Mouse (Mus musculus): ENCODE measurements around the gene Serpinb9b. TPM values are rescaled to one million over a fixed set of nuclear protein-coding genes. Genes with fewer than 3 reads are reported as not detected.
A peak's percentile ranks its signal among the peaks of the same experiment; 100 is the strongest.

Serpinb9b gene
- total and polyA plus RNA-seq, 3 experiments, result 1.5 to 3.9 TPM; not detected in 1

GRCm38 (mm10) chr13:33078056-33078705 lies 51.0 kb downstream of the Serpinb9b start, which contains the start of gene Serpinb1b:
Gene Serpinb1b, plus strand, starts transcription at chr13:33078575.
- H3K27ac ChIP-seq (ENCODE audit: control insufficient read depth, low read depth, low read length), result no peak within 1 kb of the TSS
- no peaks in the 10 kb centered on the region for H3K9me3 ChIP-seq (replicated peaks; ENCODE audit: insufficient read depth, low read length)
- no peak for TF ChIP-seq ZMIZ1 (IDR thresholded peaks at IDR 0.05; ENCODE audit: low read depth, low read length)
- no peak for TF ChIP-seq MYB (IDR thresholded peaks at IDR 0.05; ENCODE audit: low read depth, low read length)
- TF ChIP-seq POLR2A (IDR thresholded peaks at IDR 0.05; ENCODE audit: control insufficient read depth in 1 of 2, insufficient read depth in 1 of 2, low read depth in 1 of 2, low read length in 2 of 2, poor library complexity in 1 of 2), result no peak
- TF ChIP-seq KAT2A (conservative IDR thresholded peaks at IDR 0.05; ENCODE audit: low read depth, low read length), result no peak
- TF ChIP-seq MAFK (IDR thresholded peaks at IDR 0.05; ENCODE audit: borderline replicate concordance, low read depth, low read length), result no peak
- TF ChIP-seq ZC3H11A (IDR thresholded peaks at IDR 0.05; ENCODE audit: low read depth, low read length), result no peak
- TF ChIP-seq ELF1 (IDR thresholded peaks at IDR 0.05; ENCODE audit: low read depth, low read length), result no peak
- no peak for TF ChIP-seq TAL1 (IDR thresholded peaks at IDR 0.05; ENCODE audit: low read length)
- TF ChIP-seq RAD21 (IDR thresholded peaks at IDR 0.05; ENCODE audit: low read depth, low read length), result no peak
- no peak for TF ChIP-seq MXI1 (IDR thresholded peaks at IDR 0.05; ENCODE audit: low read depth, low read length)
- TF ChIP-seq HCFC1 (IDR thresholded peaks at IDR 0.05; ENCODE audit: low read depth, low read length), result no peak
- TF ChIP-seq POLR2AphosphoS5 (IDR thresholded peaks at IDR 0.05; ENCODE audit: borderline replicate concordance, low read depth, low read length), result no peak
- no peak for TF ChIP-seq NELFE (IDR thresholded peaks at IDR 0.05; ENCODE audit: low read depth, low read length)
- TF ChIP-seq MYC (IDR thresholded peaks at IDR 0.05; ENCODE audit: low read depth, low read length), result no peak
- TF ChIP-seq MEF2A (IDR thresholded peaks at IDR 0.05; ENCODE audit: extremely low read depth, insufficient replicate concordance, low read depth, low read length, poor library complexity, severe bottlenecking), result no peak
- TF ChIP-seq MAX (IDR thresholded peaks at IDR 0.05; ENCODE audit: low read length), result no peak
- no peak for TF ChIP-seq GABPA (IDR thresholded peaks at IDR 0.05; ENCODE audit: low read depth, low read length)
- no peak for TF ChIP-seq RCOR1 (IDR thresholded peaks at IDR 0.05; ENCODE audit: low read depth, low read length)
- peaks cover 0 to 1% of the 10 kb centered on the region in 2 experiments; a peak in 2 of 4 replicates for H3K27me3 ChIP-seq (ENCODE audit: control insufficient read depth in 1 of 2, insufficient read depth in 2 of 2, low read length in 2 of 2)
- no peak within 1 kb of the TSS for H3K9ac ChIP-seq (ENCODE audit: control insufficient read depth, low read depth, low read length, poor library complexity, severe bottlenecking)
- DNase-seq (ENCODE audit: low read depth, low spot score), result no peak
- no peaks in the 10 kb centered on the region for H3K4me1 ChIP-seq (ENCODE audit: control insufficient read depth in 1 of 2, insufficient read depth in 2 of 2, low read length in 2 of 2)
- no peaks in the 10 kb centered on the region for H3K36me3 ChIP-seq (ENCODE audit: control insufficient read depth in 1 of 2, insufficient read depth in 2 of 2, low read length in 2 of 2)
- H3K79me2 ChIP-seq (ENCODE audit: control insufficient read depth, insufficient read depth, low read length, poor library complexity), result no peaks in the 10 kb centered on the region
- H3K4me3 ChIP-seq (ENCODE audit: control insufficient read depth in 1 of 2, insufficient read depth in 1 of 2, low read depth in 2 of 2, low read length in 2 of 2), result no peak within 1 kb of the TSS

- H3K27ac ChIP-seq (ENCODE audit: control insufficient read depth, low read depth, low read length), result no peak overlapping the region
Observed at GRCm38 (mm10) chr13:33079391-33079790, 52.2 kb downstream of the Serpinb9b start.

More at GRCm38 (mm10) chr13:33079391-33079790, 52.2 kb downstream of the Serpinb9b start:
- Histone ChIP-seq H3K4me1 (ENCODE audit: control insufficient read depth in 1 of 2, insufficient read depth in 2 of 2, low read length in 2 of 2) (no peaks in the 10 kb centered on the region), H3K4me3 (ENCODE audit: control insufficient read depth in 1 of 2, insufficient read depth in 1 of 2, low read depth in 2 of 2, low read length in 2 of 2) (no peak overlapping the region), H3K9ac (ENCODE audit: control insufficient read depth, low read depth, low read length, poor library complexity, severe bottlenecking) (no peak overlapping the region), H3K27me3 (ENCODE audit: control insufficient read depth in 1 of 2, insufficient read depth in 2 of 2, low read length in 2 of 2) (0 out of 4 replicates have a peak, but pooled peaks cover 0 to 1% of the 10 kb centered on the region in 2 experiments), H3K9me3 (replicated peaks; ENCODE audit: insufficient read depth, low read length) (no peaks in the 10 kb centered on the region), H3K79me2 (ENCODE audit: control insufficient read depth, insufficient read depth, low read length, poor library complexity) (no peaks in the 10 kb centered on the region), H3K36me3 (ENCODE audit: control insufficient read depth in 1 of 2, insufficient read depth in 2 of 2, low read length in 2 of 2) (no peaks in the 10 kb centered on the region)
- TF ChIP-seq CTCF (IDR thresholded peaks at IDR 0.05 in 2 of 3, conservative IDR thresholded peaks at IDR 0.05 in 1 of 3; ENCODE audit: control insufficient read depth in 1 of 3, insufficient read depth in 1 of 3, low read depth in 2 of 3, low read length in 3 of 3, poor library complexity in 1 of 3, severe bottlenecking in 1 of 3) (peak; percentile 23 to 73 (median 60); a peak in 4 of 6 replicates), SMC3 (IDR thresholded peaks at IDR 0.05; ENCODE audit: low read depth, low read length) (peak; percentile 86), GATA1 (IDR thresholded peaks at IDR 0.05; ENCODE audit: low read depth, low read length) (no peak), RAD21 (IDR thresholded peaks at IDR 0.05; ENCODE audit: low read depth, low read length) (peak; percentile 67), ETS1 (IDR thresholded peaks at IDR 0.05; ENCODE audit: low read depth, low read length) (no peak), ZC3H11A (IDR thresholded peaks at IDR 0.05; ENCODE audit: low read depth, low read length) (peak; percentile 64)
- DNase-seq (ENCODE audit: low read depth, low spot score), result peak; percentile 59

Measured in MEL (cell line).